Mouse (Mus musculus) kidney, adult 2 months (tissue): ENCODE results near the gene Fads3. TPM values are rescaled to one million over a fixed set of nuclear protein-coding genes. Genes with fewer than 3 reads are reported as not detected.

Experiments used
- DNase-seq: peaks from one replicate; pipeline ENCODE4 v3.0.0; 2021
- H3K27ac ChIP-seq: fragments of 200-500 bp; 2 replicates; pipeline ENCODE4 v1.5.1; 2012; ENCODE audit warnings: low read depth, low read length, control low read depth, inconsistent platforms; ENCODE audit not compliant: insufficient read depth
- H3K27me3 ChIP-seq: fragments of 200-500 bp; replicated peaks from 2 replicates; pipeline ENCODE4 v1.6.1; 2012; ENCODE audit warnings: mild to moderate bottlenecking, moderate library complexity, low read length, inconsistent platforms; ENCODE audit not compliant: control insufficient read depth, insufficient read depth
- H3K36me3 ChIP-seq: fragments of 200-500 bp; 2 replicates; pipeline ENCODE4 v1.6.1; 2012; ENCODE audit warnings: mild to moderate bottlenecking, moderate library complexity, low read length, inconsistent platforms; ENCODE audit not compliant: control insufficient read depth, insufficient read depth
- H3K4me1 ChIP-seq: fragments of 200-500 bp; 2 replicates; pipeline ENCODE4 v1.6.1; 2011; ENCODE audit warnings: low read length; ENCODE audit not compliant: control insufficient read depth, insufficient read depth
- H3K4me3 ChIP-seq: fragments of 200-500 bp; 2 replicates; pipeline ENCODE4 v1.5.1; 2011; ENCODE audit warnings: mild to moderate bottlenecking, low read depth, low read length, control low read depth; ENCODE audit not compliant: insufficient read depth
- CTCF ChIP-seq: fragments of 200-500 bp; conservative IDR thresholded peaks from 2 replicates; pipeline ENCODE4 v1.5.1; 2011; ENCODE audit warnings: low read depth, mild to moderate bottlenecking, control low read depth, low read length, moderate library complexity, mixed read lengths; ENCODE audit not compliant: insufficient read depth, insufficient read length
- POLR2A ChIP-seq: fragments of 200-500 bp; IDR thresholded peaks from one replicate; pipeline ENCODE4 v1.6.1; 2011; ENCODE audit warnings: low read depth, low read length, control low read depth
- WGBS: fragments of 180-500 bp; shearing (Covaris S2); methylation state at CpG from one replicate; pipeline ENCODE4 v1.1.7; 2018; 5-methylcytosine and 5-hydroxymethylcytosine counted together
- polyA plus RNA-seq: library from polyadenylated mRNA; depleted of rRNA; stranded (reverse); fragments of >200 nt; gene quantifications from 2 replicates; pipeline ENCODE4 v1.2.3, GENCODE M21; 2012

Gene Fads3
- polyA plus RNA-seq, 1 experiment, result 382 TPM

GRCm38 (mm10) chr19:10085454-10085853, 44.1 kb downstream of the Fads3 start:
- 82% methylated on average over 9 of the region's 9 CpGs for WGBS
- Histone ChIP-seq H3K36me3 (no peaks in the 10 kb centered on the region), H3K4me1 (no peaks in the 10 kb centered on the region), H3K27me3 (no peaks in the 10 kb centered on the region), H3K27ac (no peak overlapping the region), H3K4me3 (no peak overlapping the region)
- TF ChIP-seq POLR2A, result no peak
- TF ChIP-seq CTCF, result no peak
- DNase-seq, result no peak

DNA sequence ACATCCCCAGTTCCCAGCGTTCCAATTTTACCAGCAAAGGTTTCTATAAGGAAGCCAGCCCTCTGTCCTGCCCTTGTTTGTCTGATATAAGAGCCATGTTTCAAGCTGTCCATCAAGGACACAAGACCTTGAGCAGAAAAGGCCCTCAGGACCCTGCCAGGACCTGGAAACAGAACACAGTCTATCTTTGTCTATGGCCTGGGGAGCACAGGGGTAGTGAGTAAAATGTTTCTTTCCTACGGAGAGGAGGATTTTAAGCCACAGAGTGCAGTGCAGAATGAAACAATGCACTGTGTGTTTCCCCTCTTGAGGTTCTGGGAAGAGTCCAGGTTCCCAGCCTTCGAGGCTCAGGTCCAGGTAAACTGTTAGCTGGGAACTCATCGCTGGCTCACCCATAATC, 45.6 kb downstream of the Fads3 start:
- Histone ChIP-seq H3K4me3 (no peak overlapping the region), H3K27me3 (no peaks in the 10 kb centered on the region), H3K4me1 (no peaks in the 10 kb centered on the region), H3K27ac (no peak overlapping the region), H3K36me3 (no peaks in the 10 kb centered on the region)
- TF ChIP-seq CTCF (no peak), POLR2A (no peak)
- WGBS, result 87% methylated on average over 4 of the region's 4 CpGs
- DNase-seq, result no peak

- H3K4me1 ChIP-seq, result no peaks in the 10 kb centered on the region
- no peaks in the 10 kb centered on the region for H3K36me3 ChIP-seq
- DNase-seq, result no peak
- H3K27me3 ChIP-seq, result no peaks in the 10 kb centered on the region
- no peak overlapping the region for H3K27ac ChIP-seq
- WGBS, result 91% methylated on average over 4 of the region's 4 CpGs
- no peak overlapping the region for H3K4me3 ChIP-seq
- TF ChIP-seq POLR2A (no peak), CTCF (no peak)
These were observed 52.5 kb downstream of the Fads3 start for GRCm38 (mm10) chr19:10093829-10094228.

- TF ChIP-seq CTCF, result no peak
- TF ChIP-seq POLR2A, result no peak
- Histone ChIP-seq H3K4me1 (no peaks in the 10 kb centered on the region), H3K27me3 (no peaks in the 10 kb centered on the region), H3K36me3 (no peaks in the 10 kb centered on the region), H3K4me3 (no peak overlapping the region), H3K27ac (no peak overlapping the region)
- 75% methylated on average over 4 of the region's 4 CpGs for WGBS
- DNase-seq, result no peak
These were observed 53.3 kb downstream of the Fads3 start for GRCm38 (mm10) chr19:10094695-10095094.

DNA sequence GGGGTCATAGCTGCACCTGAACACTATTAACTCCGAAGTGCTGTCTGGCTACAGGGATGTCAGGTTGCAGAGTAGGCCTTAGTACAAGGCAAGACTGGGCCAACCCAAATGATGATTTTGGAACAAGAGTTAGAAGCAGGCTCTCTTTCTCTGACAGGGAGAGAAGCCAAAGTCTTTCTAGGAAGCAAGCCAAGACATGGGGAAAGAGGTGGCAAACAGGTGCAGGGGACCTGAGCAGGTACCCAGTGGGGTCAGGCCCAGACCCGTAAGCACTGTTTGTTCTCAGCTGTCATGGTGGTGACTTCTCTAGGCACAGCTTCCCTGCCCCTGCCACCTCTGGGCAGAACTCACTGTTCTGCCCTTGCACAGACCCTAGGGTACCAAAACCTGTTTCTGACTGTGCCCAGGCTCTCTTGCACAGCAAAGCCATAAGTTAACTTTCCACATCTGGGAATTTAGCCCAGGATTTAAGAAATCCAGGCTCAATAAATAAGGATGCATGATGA, 55.1 kb downstream of the Fads3 start:
- Histone ChIP-seq H3K27ac (no peak overlapping the region), H3K4me1 (0 out of 2 replicates have a peak, but pooled peaks cover 4% of the 10 kb centered on the region), H3K27me3 (no peaks in the 10 kb centered on the region), H3K36me3 (no peaks in the 10 kb centered on the region), H3K4me3 (no peak overlapping the region)
- TF ChIP-seq CTCF (no peak), POLR2A (no peak)
- peak; percentile 10 for DNase-seq
- WGBS, result 66% methylated on average over 2 of the region's 2 CpGs

GRCm38 (mm10) chr19:10097826-10098225, 56.5 kb downstream of the Fads3 start:
- Histone ChIP-seq H3K4me1 (0 out of 2 replicates have a peak, but pooled peaks cover 4% of the 10 kb centered on the region), H3K4me3 (no peak overlapping the region), H3K36me3 (no peaks in the 10 kb centered on the region), H3K27ac (no peak overlapping the region), H3K27me3 (no peaks in the 10 kb centered on the region)
- DNase-seq, result peak; percentile 26
- TF ChIP-seq CTCF, result no peak
- TF ChIP-seq POLR2A, result no peak
- WGBS, result 80% methylated on average over 5 of the region's 5 CpGs

GRCm38 (mm10) chr19:10100631-10101071, 59.3 kb downstream of the Fads3 start:
- peak overlapping the region; percentile 64 for H3K4me3 ChIP-seq
- H3K27ac ChIP-seq, result peak overlapping the region; percentile 70
- H3K36me3 ChIP-seq, result no peaks in the 10 kb centered on the region
- TF ChIP-seq POLR2A (no peak), CTCF (peak; percentile 57)
- peak; percentile 92 for DNase-seq
- no peaks in the 10 kb centered on the region for H3K27me3 ChIP-seq
- WGBS, result 2% methylated on average over 21 of the region's 21 CpGs
- 0 out of 2 replicates have a peak, but pooled peaks cover 4% of the 10 kb centered on the region for H3K4me1 ChIP-seq
